Mouse (Mus musculus): ENCODE measurements around the gene Rec114.

GRCm38 (mm10) chr9:58668171-58668570, 75.6 kb downstream of the Rec114 start:
- TF ChIP-seq CTCF (IDR thresholded peaks at IDR 0.05; ENCODE audit: insufficient read depth, low read depth, low read length) (no peak), POLR2A (IDR thresholded peaks at IDR 0.05; ENCODE audit: insufficient read depth, low read depth, low read length) (no peak)
